Mouse (Mus musculus): ENCODE measurements at regions not wholly inside any gene's neighbourhood (a gene's known extent, or its start where the extent isn't known, plus 50 kb on each side); places are given as distances from the start of the nearest gene placed in this dataset.

- TF ChIP-seq CTCF (IDR thresholded peaks at IDR 0.05; ENCODE audit: low read depth) = no peak
- TF ChIP-seq EP300 (IDR thresholded peaks at IDR 0.05; ENCODE audit: low read depth) = no peak
Observed at GRCm38 (mm10) chr3:104288970-104289680, 69.0 kb upstream of the Magi3 start.

Data from heart, postnatal 0 days (tissue).